Mouse (Mus musculus) layer of hippocampus, adult 18-20 months (tissue): Measurements from ENCODE around the gene Mettl24. TPM values are rescaled to one million over a fixed set of nuclear protein-coding genes. Genes with fewer than 3 reads are reported as not detected.

ENCODE experiments used
- total RNA-seq, 2 experiments: library from RNA; stranded (reverse); gene quantifications; 2 replicates each; pipeline ENCODE4 v1.2.3; 2021

Mettl24 gene
- total RNA-seq, 2 experiments from 2014 or later, result 2.9 to 3.9 TPM

Other genes with a start within 250 kb of the Mettl24 start
- not detected for gene Slc22a16, start 112.9 kb upstream of the Mettl24 start, total RNA-seq
- gene Ddo, start 53.3 kb upstream of the Mettl24 start, total RNA-seq, result 10 to 100 TPM; 18.8 to 19.4 TPM
- gene Cdc40, start 200.0 kb downstream of the Mettl24 start, total RNA-seq, result 10 to 100 TPM; 50.9 to 58.6 TPM
- 100 to 1,000 TPM; 373 to 404 TPM for gene Wasf1, start 200.2 kb downstream of the Mettl24 start, total RNA-seq